Mouse (Mus musculus) ovary, postnatal 36 days (tissue): ENCODE results near the gene Lrit2.
A peak's percentile ranks its signal among the peaks of the same experiment; 100 is the strongest.

Experiments used
- DNase-seq: peaks from one replicate; pipeline ENCODE4 v3.0.0; 2022; ENCODE audit warnings: low spot score, mixed read lengths

The Lrit2 gene

DNA sequence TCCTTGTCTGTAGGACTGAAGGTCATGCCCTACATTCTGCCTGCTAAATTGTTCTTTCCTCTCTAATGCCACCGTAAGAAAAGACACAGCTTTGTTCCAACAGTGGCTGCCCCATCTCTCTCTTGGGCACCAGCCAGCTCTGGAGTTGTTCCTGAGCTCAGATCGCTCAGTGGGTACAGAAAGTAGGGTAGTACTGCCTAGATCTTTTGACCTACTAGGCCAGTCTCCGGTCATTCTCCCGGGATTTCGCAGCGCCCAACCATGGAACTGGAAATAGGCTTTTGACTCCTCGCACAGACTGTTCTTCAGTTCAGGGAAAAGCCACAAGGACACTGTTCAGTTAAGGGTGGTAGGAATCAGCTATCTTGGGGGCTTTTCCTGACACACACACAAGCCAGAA is 45.2 kb downstream of the Lrit2 start:
- peak; percentile 6 for DNase-seq

DNA sequence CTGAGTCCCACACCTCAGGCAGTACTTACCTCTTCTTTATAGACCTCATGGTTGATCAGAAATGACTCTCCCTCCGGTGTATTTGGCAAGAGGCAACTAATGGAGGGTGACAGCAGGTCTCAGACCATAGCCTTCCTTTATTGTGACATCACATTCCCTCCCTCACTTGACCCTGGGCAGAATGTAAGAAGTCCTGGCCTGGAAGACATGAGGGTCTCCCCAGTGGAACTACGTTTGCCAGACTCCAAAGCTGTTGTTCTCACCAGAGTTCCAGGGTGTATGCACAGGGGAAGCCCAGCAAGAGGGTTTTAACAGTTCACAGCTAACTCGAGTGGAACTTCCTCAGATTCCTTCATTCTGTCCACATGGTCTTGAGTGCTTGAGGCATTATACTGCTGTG is 46.2 kb downstream of the Lrit2 start, which contains the start of gene 2610528A11Rik:
Gene 2610528A11Rik, minus strand, starts transcription at position 101 of the 400 bp plus-strand sequence.
- no peak for DNase-seq

DNA sequence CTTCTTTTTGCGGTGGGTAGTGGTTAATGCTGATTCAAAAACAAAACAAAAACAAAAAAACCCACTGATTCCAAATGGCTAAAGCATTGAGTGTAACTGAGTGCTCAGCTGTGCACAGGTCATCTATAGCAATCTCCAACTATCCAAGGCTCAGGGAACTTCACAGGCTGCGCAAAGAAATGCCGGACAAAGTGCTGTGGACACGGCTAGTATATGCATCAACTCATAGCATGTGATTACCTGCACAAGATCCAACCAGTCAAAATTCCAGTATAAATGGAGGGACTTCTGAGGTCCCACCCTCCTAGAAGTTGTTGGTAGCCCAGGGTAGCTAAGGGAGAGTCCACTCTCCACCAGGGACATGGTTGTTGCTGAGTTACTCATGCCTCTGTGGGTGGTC is 51.5 kb downstream of the Lrit2 start:
- DNase-seq, result no peak
